Mouse (Mus musculus) liver, adult 2 months (tissue): ENCODE measurements around the gene B3galnt1. TPM values are rescaled to one million over a fixed set of nuclear protein-coding genes. Genes with fewer than 3 reads are reported as not detected.

Experiments used
- DNase-seq: peaks from one replicate; pipeline ENCODE4 v3.0.0-alpha.2; 2011; ENCODE audit warnings: low read depth, low spot score; ENCODE audit errors: extremely low read depth
- H3K27ac ChIP-seq: fragments of 200-500 bp; replicated peaks from 2 replicates; pipeline ENCODE4 v1.5.1; 2012; ENCODE audit warnings: low read depth, mild to moderate bottlenecking, control low read depth, inconsistent platforms, low read length; ENCODE audit not compliant: insufficient read depth
- H3K27me3 ChIP-seq: fragments of 200-500 bp; 2 replicates; pipeline ENCODE4 v1.6.1; 2012; ENCODE audit warnings: mild to moderate bottlenecking, moderate library complexity, low read length, inconsistent platforms; ENCODE audit not compliant: control insufficient read depth, insufficient read depth
- H3K36me3 ChIP-seq: fragments of 200-500 bp; 2 replicates; pipeline ENCODE4 v1.6.1; 2012; ENCODE audit warnings: low read length, inconsistent platforms; ENCODE audit not compliant: control insufficient read depth, insufficient read depth
- H3K4me1 ChIP-seq: fragments of 200-500 bp; 2 replicates; pipeline ENCODE4 v1.6.1; 2011; ENCODE audit warnings: low read length; ENCODE audit not compliant: control insufficient read depth, insufficient read depth
- H3K4me3 ChIP-seq: fragments of 200-500 bp; 2 replicates; pipeline ENCODE4 v1.5.1; 2011; ENCODE audit warnings: low read depth, mild to moderate bottlenecking, control low read depth, low read length, moderate library complexity; ENCODE audit not compliant: insufficient read depth
- H3K79me2 ChIP-seq: fragments of 200-500 bp; 2 replicates; pipeline ENCODE4 v1.6.1; 2012; ENCODE audit warnings: inconsistent platforms, mild to moderate bottlenecking, low read length, moderate library complexity; ENCODE audit not compliant: control insufficient read depth, insufficient read depth
- H3K9ac ChIP-seq: fragments of 200-500 bp; 2 replicates; pipeline ENCODE4 v1.6.1; 2012; ENCODE audit warnings: low read depth, mild to moderate bottlenecking, control low read depth, inconsistent platforms, low read length
- CTCF ChIP-seq: fragments of 200-500 bp; IDR thresholded peaks from 2 replicates; pipeline ENCODE4 v1.5.1; 2011; ENCODE audit warnings: low read depth, low read length, control low read depth
- POLR2A ChIP-seq: fragments of 200-500 bp; IDR thresholded peaks from 2 replicates; pipeline ENCODE4 v1.6.1; 2011; ENCODE audit warnings: low read length, control low read depth; ENCODE audit not compliant: insufficient read depth; ENCODE audit errors: extremely low read depth
- WGBS: fragments of 180-500 bp; shearing (Covaris S2); methylation state at CpG from one replicate; pipeline ENCODE4 v1.1.7; 2018; 5-methylcytosine and 5-hydroxymethylcytosine counted together
- polyA plus RNA-seq: library from polyadenylated mRNA; depleted of rRNA; stranded (reverse); fragments of >200 nt; gene quantifications from 2 replicates; pipeline ENCODE4 v1.2.3, GENCODE M21; 2012; rRNA removed
- total RNA-seq: library from RNA; depleted of rRNA; stranded (reverse); fragments of >200 nt; gene quantifications from 2 replicates; pipeline ENCODE4 v1.2.3, GENCODE M21; 2014; rRNA removed

B3galnt1 gene
- total and polyA plus RNA-seq, 2 experiments: 0.57 to 1.3 TPM

DNA sequence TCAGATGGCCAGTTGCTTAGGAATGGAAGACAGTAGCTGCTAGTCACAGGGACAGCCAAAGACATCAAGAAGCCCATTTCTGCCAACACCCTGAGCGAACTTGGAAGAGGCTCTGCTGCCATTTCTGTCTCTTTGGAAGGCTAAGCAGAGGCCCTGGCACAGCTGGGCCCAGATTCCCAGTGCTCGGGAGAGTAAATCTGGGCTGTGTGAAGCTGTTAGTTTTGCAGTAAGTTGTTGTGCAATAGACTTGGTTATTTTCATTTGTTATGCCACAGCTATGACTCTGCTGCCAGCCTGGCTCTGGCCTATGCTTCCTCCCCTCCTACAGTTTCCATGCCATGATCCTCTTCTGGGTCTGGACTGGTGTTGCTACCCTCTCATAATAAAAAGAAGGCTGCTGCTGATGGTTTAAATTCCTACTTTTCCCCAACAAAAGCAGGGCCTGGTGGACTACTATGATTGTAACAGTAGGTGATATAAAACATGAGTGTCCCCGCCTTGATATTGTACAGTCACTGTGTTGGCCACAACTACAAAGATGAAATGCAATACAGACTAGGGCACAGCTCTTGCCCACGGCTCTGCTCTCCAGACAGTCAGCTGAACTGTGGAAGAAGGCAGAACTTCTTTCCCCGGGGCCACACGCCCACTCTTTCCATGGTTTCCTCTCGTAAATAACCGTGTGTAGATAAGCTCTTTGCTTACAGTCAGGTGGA lies 74.2 kb downstream of the B3galnt1 start:
- Histone ChIP-seq H3K4me3 (no peak overlapping the region), H3K27me3 (no peaks in the 10 kb centered on the region), H3K36me3 (no peaks in the 10 kb centered on the region), H3K9ac (no peak overlapping the region), H3K27ac (no peak overlapping the region), H3K79me2 (no peaks in the 10 kb centered on the region), H3K4me1 (peaks cover 5% of the 10 kb centered on the region; the same call in 1 of the 2 replicates)
- 39% methylated on average over 8 of the region's 8 CpGs for WGBS
- DNase-seq: peak; percentile 74
- TF ChIP-seq CTCF: no peak
- no peak for TF ChIP-seq POLR2A

Other genes with a start within 250 kb of the B3galnt1 start
- 18.3 and 26.3 TPM in 2 replicates for gene Nmd3, start 123.0 kb upstream of the B3galnt1 start, total RNA-seq
- 50.0 and 70.3 TPM in 2 replicates for gene Nmd3, start 123.0 kb upstream of the B3galnt1 start, polyA plus RNA-seq